Mouse (Mus musculus) liver, embryonic 15.5 days (tissue): Measurements from ENCODE around the gene Plin1. TPM values are rescaled to one million over a fixed set of nuclear protein-coding genes. Genes with fewer than 3 reads are reported as not detected.

ENCODE experiments used
- ATAC-seq: fragments of 200-750 bp; cut with Nextera tagmentation; 2 replicates; pipeline ENCODE4 v1.8.0; 2017; ENCODE audit warnings: moderate number of reproducible peaks, mild to moderate bottlenecking, moderate library complexity; ENCODE audit not compliant: insufficient read depth
- H3K27ac ChIP-seq: fragments of 300-500 bp; sonication (generic); replicated peaks from 2 replicates; pipeline ENCODE4 v1.5.1; 2015; ENCODE audit warnings: mild to moderate bottlenecking, inconsistent platforms
- H3K27me3 ChIP-seq: fragments of 300-500 bp; sonication (generic); 2 replicates; pipeline ENCODE4 v1.6.1; 2015; ENCODE audit warnings: mild to moderate bottlenecking, inconsistent platforms
- H3K36me3 ChIP-seq: fragments of 300-500 bp; sonication (generic); replicated peaks from 2 replicates; pipeline ENCODE4 v1.6.1; 2015; ENCODE audit warnings: moderate library complexity, mild to moderate bottlenecking, inconsistent platforms
- H3K4me1 ChIP-seq: fragments of 300-500 bp; sonication (generic); replicated peaks from 2 replicates; pipeline ENCODE4 v1.6.1; 2015; ENCODE audit warnings: inconsistent platforms
- H3K4me2 ChIP-seq: fragments of 300-500 bp; sonication (generic); 2 replicates; pipeline ENCODE4 v1.6.1; 2015; ENCODE audit warnings: moderate library complexity, mild to moderate bottlenecking, inconsistent platforms
- H3K4me3 ChIP-seq: fragments of 300-500 bp; sonication (generic); replicated peaks from 2 replicates; pipeline ENCODE4 v1.5.1; 2015; ENCODE audit warnings: mild to moderate bottlenecking, inconsistent platforms
- H3K9ac ChIP-seq: fragments of 300-500 bp; sonication (generic); 2 replicates; pipeline ENCODE4 v1.6.1; 2015; ENCODE audit warnings: moderate library complexity, mild to moderate bottlenecking, inconsistent platforms
- H3K9me3 ChIP-seq: fragments of 300-500 bp; sonication (generic); replicated peaks from 2 replicates; pipeline ENCODE4 v1.6.1; 2016; ENCODE audit warnings: inconsistent platforms
- WGBS: fragments of 180-500 bp; shearing (Covaris S2); methylation state at CpG from one replicate; pipeline ENCODE4 v1.1.7; 2015; ENCODE audit warnings: mixed read lengths; ENCODE audit not compliant: insufficient replicate concordance; 5-methylcytosine and 5-hydroxymethylcytosine counted together
- polyA plus RNA-seq: library from polyadenylated mRNA; unstranded; fragments of >200 nt; fragmentation: Nextera tagmentation; extraction: Ambion mirVana; gene quantifications from 2 replicates; pipeline ENCODE4 v1.2.1, GENCODE M21; 2015

Plin1 gene
- polyA plus RNA-seq, 1 experiment from 2014 or later, result not detected

- Histone ChIP-seq H3K9ac (no peak overlapping the region), H3K9me3 (no peaks in the 10 kb centered on the region), H3K27me3 (no peaks in the 10 kb centered on the region), H3K27ac (no peak overlapping the region), H3K4me1 (no peaks in the 10 kb centered on the region), H3K4me2 (no peak overlapping the region), H3K4me3 (no peak overlapping the region), H3K36me3 (no peaks in the 10 kb centered on the region)
- no peak for ATAC-seq
- WGBS, result 71% methylated on average over 8 of the region's 8 CpGs
These were observed 1.9 kb upstream of the Plin1 start for GRCm38 (mm10) chr7:79734563-79734962.

- H3K4me3 ChIP-seq, result no peak overlapping the region
- H3K9ac ChIP-seq, result no peak overlapping the region
- no peak for ATAC-seq
- H3K27ac ChIP-seq, result no peak overlapping the region
- H3K4me2 ChIP-seq, result no peak overlapping the region
- no peaks in the 10 kb centered on the region for H3K9me3 ChIP-seq
- no peaks in the 10 kb centered on the region for H3K4me1 ChIP-seq
- no peaks in the 10 kb centered on the region for H3K27me3 ChIP-seq
- no peaks in the 10 kb centered on the region for H3K36me3 ChIP-seq
- WGBS, result 68% methylated on average over 13 of the region's 13 CpGs
These were observed 1.3 kb downstream of the Plin1 start for GRCm38 (mm10) chr7:79731438-79731837.

- H3K9ac ChIP-seq, result no peak overlapping the region
- H3K4me2 ChIP-seq, result no peak overlapping the region
- ATAC-seq, result no peak
- peaks cover 6% of the 10 kb centered on the region; the same call in 1 of the 2 replicates for H3K27me3 ChIP-seq
- WGBS, result 48% methylated on average over 11 of the region's 11 CpGs
- H3K9me3 ChIP-seq, result no peaks in the 10 kb centered on the region
- H3K27ac ChIP-seq, result no peak overlapping the region
- H3K4me1 ChIP-seq, result no peaks in the 10 kb centered on the region
- H3K4me3 ChIP-seq, result no peak overlapping the region
- H3K36me3 ChIP-seq, result no peaks in the 10 kb centered on the region
These were observed 2.8 kb downstream of the Plin1 start for GRCm38 (mm10) chr7:79729743-79730370.

GRCm38 (mm10) chr7:79729169-79729568 is 3.5 kb downstream of the Plin1 start:
- Histone ChIP-seq H3K9ac (no peak overlapping the region), H3K9me3 (no peaks in the 10 kb centered on the region), H3K27me3 (peaks cover 6% of the 10 kb centered on the region; the same call in 1 of the 2 replicates), H3K4me3 (no peak overlapping the region), H3K4me1 (no peaks in the 10 kb centered on the region), H3K4me2 (no peak overlapping the region), H3K27ac (no peak overlapping the region), H3K36me3 (no peaks in the 10 kb centered on the region)
- 7% methylated on average over 8 of the region's 8 CpGs for WGBS
- no peak for ATAC-seq

- WGBS, result 17% methylated on average over 6 of the region's 6 CpGs
- Histone ChIP-seq H3K4me3 (no peak overlapping the region), H3K27me3 (peaks cover 8% of the 10 kb centered on the region), H3K9ac (no peak overlapping the region), H3K36me3 (no peaks in the 10 kb centered on the region), H3K4me2 (no peak overlapping the region), H3K9me3 (no peaks in the 10 kb centered on the region), H3K27ac (no peak overlapping the region), H3K4me1 (no peaks in the 10 kb centered on the region)
- ATAC-seq, result no peak
These were observed 4.5 kb downstream of the Plin1 start for GRCm38 (mm10) chr7:79728219-79728618.

- WGBS, result 8% methylated on average over 2 of the region's 2 CpGs
- Histone ChIP-seq H3K36me3 (no peaks in the 10 kb centered on the region), H3K27me3 (peaks cover 19% of the 10 kb centered on the region), H3K4me3 (no peak overlapping the region), H3K9me3 (no peaks in the 10 kb centered on the region), H3K4me1 (no peaks in the 10 kb centered on the region), H3K27ac (no peak overlapping the region), H3K4me2 (no peak overlapping the region), H3K9ac (no peak overlapping the region)
- ATAC-seq, result no peak
These were observed 5.6 kb downstream of the Plin1 start for GRCm38 (mm10) chr7:79727091-79727490.

- under 1% methylated on average over 48 of the region's 48 CpGs for WGBS
- Histone ChIP-seq H3K36me3 (no peaks in the 10 kb centered on the region), H3K4me3 (peak overlapping the region; percentile 52), H3K27ac (no peak overlapping the region), H3K4me1 (peaks cover 6% of the 10 kb centered on the region), H3K27me3 (peaks cover 64% of the 10 kb centered on the region), H3K4me2 (peak overlapping the region; percentile 64), H3K9me3 (no peaks in the 10 kb centered on the region), H3K9ac (no peak overlapping the region; the same call in 1 of the 2 replicates)
- ATAC-seq, result peak; percentile 34; the same call in 1 of the 2 replicates
These were observed 11.2 kb downstream of the Plin1 start for GRCm38 (mm10) chr7:79721386-79721977.

- Histone ChIP-seq H3K9ac (no peak within 1 kb of the TSS), H3K4me2 (peak within 1 kb of the TSS; percentile 83), H3K27ac (no peak within 1 kb of the TSS), H3K27me3 (peaks cover 78% of the 10 kb centered on the region), H3K9me3 (no peaks in the 10 kb centered on the region), H3K4me3 (peak within 1 kb of the TSS; percentile 55), H3K36me3 (no peaks in the 10 kb centered on the region), H3K4me1 (peaks cover 13% of the 10 kb centered on the region)
- under 1% methylated on average over 53 of the region's 55 CpGs for WGBS
- ATAC-seq, result peak; percentile 66
These were observed 17.3 kb downstream of the Plin1 start, which contains the start of gene Kif7 for GRCm38 (mm10) chr7:79715187-79715981. TSS of gene Kif7 (minus strand) at chr7:79715720.

GRCm38 (mm10) chr7:79710831-79711230 is 21.9 kb downstream of the Plin1 start:
- Histone ChIP-seq H3K4me2 (no peak overlapping the region), H3K27me3 (peaks cover 66% of the 10 kb centered on the region), H3K27ac (no peak overlapping the region), H3K4me1 (peaks cover 16% of the 10 kb centered on the region), H3K36me3 (no peaks in the 10 kb centered on the region), H3K9me3 (no peaks in the 10 kb centered on the region), H3K4me3 (no peak overlapping the region), H3K9ac (no peak overlapping the region)
- 49% methylated on average over 17 of the region's 17 CpGs for WGBS
- no peak for ATAC-seq

- Histone ChIP-seq H3K27ac (no peak overlapping the region), H3K4me2 (peak overlapping the region; percentile 64), H3K4me3 (peak overlapping the region; percentile 43), H3K36me3 (no peaks in the 10 kb centered on the region), H3K9ac (no peak overlapping the region), H3K27me3 (peaks cover 59% of the 10 kb centered on the region), H3K9me3 (no peaks in the 10 kb centered on the region), H3K4me1 (peaks cover 10% of the 10 kb centered on the region)
- WGBS, result 3% methylated on average over 55 of the region's 55 CpGs
- ATAC-seq, result no peak
These were observed 22.5 kb downstream of the Plin1 start for GRCm38 (mm10) chr7:79710130-79710607.

GRCm38 (mm10) chr7:79705210-79705609 is 27.5 kb downstream of the Plin1 start:
- Histone ChIP-seq H3K36me3 (no peaks in the 10 kb centered on the region), H3K27me3 (peaks cover 20% of the 10 kb centered on the region), H3K9ac (no peak overlapping the region), H3K4me1 (peaks cover 5% of the 10 kb centered on the region; the same call in 1 of the 2 replicates), H3K9me3 (no peaks in the 10 kb centered on the region), H3K4me2 (no peak overlapping the region), H3K4me3 (no peak overlapping the region), H3K27ac (no peak overlapping the region)
- whole genome bisulfite sequencing, result 60% methylated on average over 5 of the region's 5 CpGs
- no peak for ATAC-seq
